In the genomic region with DNA sequence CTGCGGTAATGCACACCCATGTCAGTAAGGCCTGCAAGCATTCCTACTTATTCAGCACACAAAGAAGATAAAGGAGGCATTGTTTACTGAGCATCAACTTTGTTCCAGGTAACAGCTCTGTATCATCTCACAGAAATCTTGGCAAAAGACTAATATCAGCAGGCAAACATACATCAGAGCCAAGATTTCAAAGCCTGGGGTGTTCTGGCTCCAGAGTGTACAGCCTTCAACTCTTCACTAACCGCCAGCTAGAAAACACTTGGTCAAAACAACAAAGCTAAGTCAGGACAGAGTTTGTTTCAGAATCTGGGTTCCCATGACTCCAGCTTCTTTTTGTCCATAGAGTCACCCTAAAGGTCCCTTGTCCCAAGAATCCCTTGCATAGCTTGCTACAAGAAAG, we compare ENCODE assay signal across 17 mouse cellular contexts.
DNase-seq lines count a peak whose midpoint lies in the region; ATAC-seq and TF ChIP-seq lines count a peak whose summit lies in the region.
"Had no signal": no experiment of that assay in that cellular context is flagged by ENCODE, and none has a peak within 500 bp of the region (broad histone marks: within the 10 kb centered on the region; RNA-seq: fewer than 3 reads in every experiment).

No protein-coding gene starts in this region.

- H3K9ac ChIP-seq in hindbrain, embryonic 16.5 days (ENCODE audit: low read depth, low read length): no peak overlapping the region
- H3K9ac ChIP-seq in hindbrain, embryonic 11.5 days (ENCODE audit: low read depth, low read length): no peak overlapping the region
- no peak overlapping the region for H3K9ac ChIP-seq in forebrain, embryonic 12.5 days
- no peak overlapping the region for H3K9ac ChIP-seq in midbrain, postnatal 0 days (replicated peaks; ENCODE audit: low read length, poor library complexity, severe bottlenecking)
- no peak overlapping the region for H3K9ac ChIP-seq in intestine, postnatal 0 days (ENCODE audit: low read depth, low read length)
- H3K9ac ChIP-seq: heart, embryonic 12.5 days; limb, embryonic 15.5 days; lung, embryonic 15.5 days; neural tube, embryonic 13.5 days had no signal

- H3K36me3 ChIP-seq in hindbrain, embryonic 16.5 days (ENCODE audit: control insufficient read depth, insufficient read depth, low read length): no peaks in the 10 kb centered on the region
- H3K36me3 ChIP-seq in hindbrain, embryonic 11.5 days (ENCODE audit: control insufficient read depth, insufficient read depth, low read length): no peaks in the 10 kb centered on the region
- H3K36me3 ChIP-seq in forebrain, embryonic 12.5 days (replicated peaks): no peaks in the 10 kb centered on the region
- no peaks in the 10 kb centered on the region for H3K36me3 ChIP-seq in midbrain, postnatal 0 days (ENCODE audit: insufficient read depth, low read length)
- H3K36me3 ChIP-seq in intestine, postnatal 0 days (ENCODE audit: control insufficient read depth, insufficient read depth): no peaks in the 10 kb centered on the region
- H3K36me3 ChIP-seq: heart, embryonic 12.5 days; limb, embryonic 15.5 days; lung, embryonic 15.5 days; neural tube, embryonic 13.5 days had no signal

- H3K27me3 ChIP-seq in hindbrain, embryonic 16.5 days (replicated peaks; ENCODE audit: control insufficient read depth, insufficient read depth, low read length): no peaks in the 10 kb centered on the region
- no peaks in the 10 kb centered on the region for H3K27me3 ChIP-seq in hindbrain, embryonic 11.5 days (ENCODE audit: control insufficient read depth, insufficient read depth, low read length)
- no peaks in the 10 kb centered on the region for H3K27me3 ChIP-seq in forebrain, embryonic 12.5 days
- H3K27me3 ChIP-seq in midbrain, postnatal 0 days (ENCODE audit: insufficient read depth, low read length): no peaks in the 10 kb centered on the region
- no peaks in the 10 kb centered on the region for H3K27me3 ChIP-seq in intestine, postnatal 0 days (replicated peaks; ENCODE audit: control insufficient read depth, insufficient read depth, low read length)
- H3K27me3 ChIP-seq: heart, embryonic 12.5 days; limb, embryonic 15.5 days; lung, embryonic 15.5 days; neural tube, embryonic 13.5 days; Patski had no signal

- no peak overlapping the region for H3K4me2 ChIP-seq in hindbrain, embryonic 16.5 days (ENCODE audit: low read length)
- no peak overlapping the region for H3K4me2 ChIP-seq in hindbrain, embryonic 11.5 days (replicated peaks; ENCODE audit: low read depth, low read length)
- H3K4me2 ChIP-seq in forebrain, embryonic 12.5 days: no peak overlapping the region
- no peak overlapping the region for H3K4me2 ChIP-seq in midbrain, postnatal 0 days (ENCODE audit: low read depth, low read length, poor library complexity, severe bottlenecking)
- H3K4me2 ChIP-seq in intestine, postnatal 0 days (replicated peaks; ENCODE audit: low read depth): no peak overlapping the region
- H3K4me2 ChIP-seq: heart, embryonic 12.5 days; limb, embryonic 15.5 days; lung, embryonic 15.5 days; neural tube, embryonic 13.5 days had no signal

- peak; percentile 61 for ATAC-seq in hindbrain, embryonic 16.5 days
- no peak for ATAC-seq in hindbrain, embryonic 11.5 days (ENCODE audit: low FRiP score)
- no peak for ATAC-seq in forebrain, embryonic 12.5 days (ENCODE audit: low FRiP score)
- ATAC-seq in midbrain, postnatal 0 days (ENCODE audit: low FRiP score): no peak
- ATAC-seq in intestine, postnatal 0 days: no peak
- ATAC-seq: Patski had no signal

- H3K4me1 ChIP-seq in hindbrain, embryonic 16.5 days (ENCODE audit: control insufficient read depth, insufficient read depth, low read depth, low read length): no peaks in the 10 kb centered on the region
- no peaks in the 10 kb centered on the region for H3K4me1 ChIP-seq in hindbrain, embryonic 11.5 days (replicated peaks; ENCODE audit: control insufficient read depth, insufficient read depth, low read length)
- peaks cover 28% of the 10 kb centered on the region for H3K4me1 ChIP-seq in forebrain, embryonic 12.5 days
- no peaks in the 10 kb centered on the region for H3K4me1 ChIP-seq in midbrain, postnatal 0 days (ENCODE audit: insufficient read depth, low read length)
- H3K4me1 ChIP-seq in intestine, postnatal 0 days (replicated peaks; ENCODE audit: control insufficient read depth, insufficient read depth, low read length): no peaks in the 10 kb centered on the region
- H3K4me1 ChIP-seq: heart, embryonic 12.5 days; limb, embryonic 15.5 days; lung, embryonic 15.5 days had no signal

- TF ChIP-seq CTCF in midbrain, postnatal 0 days (IDR thresholded peaks at IDR 0.05): no peak
- TF ChIP-seq CTCF in intestine, postnatal 0 days (IDR thresholded peaks at IDR 0.05; ENCODE audit: low read depth): no peak

- peak overlapping the region; percentile 29; the same call in 1 of the 2 replicates for H3K27ac ChIP-seq in hindbrain, embryonic 16.5 days (ENCODE audit: low read depth, low read length)
- no peak overlapping the region for H3K27ac ChIP-seq in hindbrain, embryonic 11.5 days (ENCODE audit: low read depth, low read length)
- peak overlapping the region; percentile 50 for H3K27ac ChIP-seq in forebrain, embryonic 12.5 days
- H3K27ac ChIP-seq in midbrain, postnatal 0 days (ENCODE audit: low read depth, low read length): no peak overlapping the region
- no peak overlapping the region for H3K27ac ChIP-seq in intestine, postnatal 0 days (ENCODE audit: low read depth, low read length)
- H3K27ac ChIP-seq: limb, embryonic 15.5 days; lung, embryonic 15.5 days; neural tube, embryonic 13.5 days had no signal

- H3K4me3 ChIP-seq in hindbrain, embryonic 16.5 days (ENCODE audit: low read length): no peak overlapping the region
- H3K4me3 ChIP-seq in hindbrain, embryonic 11.5 days (ENCODE audit: low read depth, low read length): no peak overlapping the region
- H3K4me3 ChIP-seq in forebrain, embryonic 12.5 days (replicated peaks): no peak overlapping the region
- no peak overlapping the region for H3K4me3 ChIP-seq in midbrain, postnatal 0 days (ENCODE audit: low read depth, low read length)
- H3K4me3 ChIP-seq in intestine, postnatal 0 days (ENCODE audit: low read depth, low read length): no peak overlapping the region
- H3K4me3 ChIP-seq: heart, embryonic 12.5 days; limb, embryonic 15.5 days; lung, embryonic 15.5 days; neural tube, embryonic 13.5 days had no signal

- DNase-seq in hindbrain, embryonic 11.5 days (ENCODE audit: low spot score): no peak
- peak; percentile 13 to 20 for DNase-seq in cerebellum, adult 18-20 months
- peak; percentile 48 for DNase-seq in midbrain, postnatal 0 days (ENCODE audit: low spot score)
- no peak for DNase-seq in kidney, postnatal 36 days
- no peak for DNase-seq in right cerebral cortex, postnatal 25 days
- DNase-seq: adrenal gland, adult 8-10 months; gastrocnemius, postnatal 36 days; kidney, postnatal 14 days; thymus, postnatal 14 days had no signal

- no peaks in the 10 kb centered on the region for H3K9me3 ChIP-seq in hindbrain, embryonic 16.5 days (ENCODE audit: control insufficient read depth, low read length)
- H3K9me3 ChIP-seq in hindbrain, embryonic 11.5 days (ENCODE audit: control insufficient read depth, low read length): no peaks in the 10 kb centered on the region
- H3K9me3 ChIP-seq in forebrain, embryonic 12.5 days: no peaks in the 10 kb centered on the region
- H3K9me3 ChIP-seq in midbrain, postnatal 0 days (ENCODE audit: low read length): no peaks in the 10 kb centered on the region
- H3K9me3 ChIP-seq in intestine, postnatal 0 days (ENCODE audit: control insufficient read depth): no peaks in the 10 kb centered on the region
- H3K9me3 ChIP-seq: heart, embryonic 12.5 days; limb, embryonic 15.5 days; lung, embryonic 15.5 days; neural tube, embryonic 13.5 days had no signal

- 48% methylated on average over 2 of the region's 2 CpGs for WGBS in hindbrain, embryonic 16.5 days
- WGBS in hindbrain, embryonic 11.5 days: 84% methylated on average over 2 of the region's 2 CpGs
- WGBS in forebrain, embryonic 12.5 days: 66% methylated on average over 2 of the region's 2 CpGs
- WGBS in midbrain, postnatal 0 days: 59% methylated on average over 2 of the region's 2 CpGs
- 81% methylated on average over 2 of the region's 2 CpGs for WGBS in intestine, postnatal 0 days

Comparison
In these comparisons a context has a peak if more than half of its experiments do, and no peak if none do; other contexts are left out.
1. H3K27ac ChIP-seq: peak in hindbrain, embryonic 16.5 days (single experiment) and forebrain, embryonic 12.5 days (single experiment); none in hindbrain, embryonic 11.5 days (single experiment), midbrain, postnatal 0 days (single experiment) and intestine, postnatal 0 days (single experiment).
2. DNase-seq: peak in cerebellum, adult 18-20 months (2 of 2) and midbrain, postnatal 0 days (single experiment); none in hindbrain, embryonic 11.5 days (single experiment), kidney, postnatal 36 days (0 of 2) and right cerebral cortex, postnatal 25 days (single experiment).